Comparison of ENCODE assay signal across 19 mouse cellular contexts in genomic region chr9:98633287-98634162, GRCm38 (mm10). TPM values are rescaled to one million over a fixed set of nuclear protein-coding genes. Genes with fewer than 3 reads are reported as not detected.
DNase-seq lines count a peak whose midpoint lies in the region; ATAC-seq lines count a peak whose summit lies in the region.
"Had no signal": no experiment of that assay in that cellular context is flagged by ENCODE, and none has a peak within 500 bp of the region (broad histone marks: within the 10 kb centered on the region; RNA-seq: fewer than 3 reads in every experiment).

No protein-coding gene starts in this region.

- no peaks in the 10 kb centered on the region for H3K9me3 ChIP-seq in kidney, embryonic 16.5 days (ENCODE audit: low read length)
- no peaks in the 10 kb centered on the region for H3K9me3 ChIP-seq in midbrain, embryonic 14.5 days (ENCODE audit: control insufficient read depth, low read length)
- H3K9me3 ChIP-seq in midbrain, embryonic 15.5 days, result no peaks in the 10 kb centered on the region
- H3K9me3 ChIP-seq in embryonic facial prominence, embryonic 11.5 days (replicated peaks; ENCODE audit: control insufficient read depth, low read length), result no peaks in the 10 kb centered on the region
- H3K9me3 ChIP-seq in embryonic facial prominence, embryonic 14.5 days (ENCODE audit: control insufficient read depth, low read length), result no peaks in the 10 kb centered on the region
- H3K9me3 ChIP-seq: embryonic facial prominence, embryonic 15.5 days; forebrain, embryonic 15.5 days; heart, embryonic 13.5 days had no signal

- no peak overlapping the region for H3K9ac ChIP-seq in kidney, embryonic 16.5 days (replicated peaks; ENCODE audit: low read length)
- H3K9ac ChIP-seq in midbrain, embryonic 14.5 days (replicated peaks; ENCODE audit: low read length), result no peak overlapping the region
- no peak overlapping the region for H3K9ac ChIP-seq in midbrain, embryonic 15.5 days
- H3K9ac ChIP-seq in embryonic facial prominence, embryonic 11.5 days (replicated peaks; ENCODE audit: low read length), result no peak overlapping the region
- H3K9ac ChIP-seq in embryonic facial prominence, embryonic 14.5 days (ENCODE audit: low read depth, low read length), result no peak overlapping the region
- H3K9ac ChIP-seq: embryonic facial prominence, embryonic 15.5 days; forebrain, embryonic 15.5 days; heart, embryonic 13.5 days had no signal

- H3K27me3 ChIP-seq in kidney, embryonic 16.5 days (ENCODE audit: insufficient read depth, low read length), result peaks cover 2% of the 10 kb centered on the region; the same call in 1 of the 2 replicates
- H3K27me3 ChIP-seq in midbrain, embryonic 14.5 days (ENCODE audit: control insufficient read depth, insufficient read depth, low read length), result no peaks in the 10 kb centered on the region
- H3K27me3 ChIP-seq in midbrain, embryonic 15.5 days (replicated peaks), result no peaks in the 10 kb centered on the region
- no peaks in the 10 kb centered on the region for H3K27me3 ChIP-seq in embryonic facial prominence, embryonic 11.5 days (ENCODE audit: control insufficient read depth, insufficient read depth, low read length)
- no peaks in the 10 kb centered on the region; the same call in 1 of the 2 replicates for H3K27me3 ChIP-seq in embryonic facial prominence, embryonic 14.5 days (replicated peaks; ENCODE audit: control insufficient read depth, insufficient read depth, low read length)
- H3K27me3 ChIP-seq: forebrain, embryonic 15.5 days had no signal

- no peak overlapping the region for H3K4me2 ChIP-seq in kidney, embryonic 16.5 days (replicated peaks; ENCODE audit: low read depth, low read length)
- no peak overlapping the region for H3K4me2 ChIP-seq in midbrain, embryonic 14.5 days (ENCODE audit: low read length)
- no peak overlapping the region for H3K4me2 ChIP-seq in midbrain, embryonic 15.5 days
- no peak overlapping the region for H3K4me2 ChIP-seq in embryonic facial prominence, embryonic 11.5 days (ENCODE audit: low read depth, low read length)
- no peak overlapping the region for H3K4me2 ChIP-seq in embryonic facial prominence, embryonic 14.5 days (ENCODE audit: low read depth, low read length)
- H3K4me2 ChIP-seq: embryonic facial prominence, embryonic 15.5 days; forebrain, embryonic 15.5 days; heart, embryonic 13.5 days had no signal

- ATAC-seq in kidney, embryonic 16.5 days (ENCODE audit: low FRiP score, low TSS enrichment), result peak; percentile 70; the same call in 1 of the 2 replicates
- peak; percentile 27; the same call in 1 of the 2 replicates for ATAC-seq in midbrain, embryonic 14.5 days (ENCODE audit: low FRiP score, low TSS enrichment)
- ATAC-seq in midbrain, embryonic 15.5 days (replicated peaks), result no peak
- ATAC-seq in embryonic facial prominence, embryonic 11.5 days (replicated peaks; ENCODE audit: insufficient number of reproducible peaks, low FRiP score, low TSS enrichment, low read depth), result no peak
- ATAC-seq in embryonic facial prominence, embryonic 14.5 days (ENCODE audit: low read depth), result no peak
- ATAC-seq: forebrain, embryonic 15.5 days; hindbrain, postnatal 0 days had no signal

- DNase-seq in kidney, adult 9 months, result no peak
- DNase-seq in midbrain, embryonic 14.5 days, result no peak
- peak; percentile 56 for DNase-seq in embryonic facial prominence, embryonic 11.5 days (ENCODE audit: low spot score)
- DNase-seq in embryonic facial prominence, embryonic 14.5 days (ENCODE audit: low spot score), result peak; percentile 53
- no peak for DNase-seq in lung, adult 18-20 months
- DNase-seq: adrenal gland, adult 2 months; adrenal gland, postnatal 25 days; cerebellum, adult 2 months; cerebellum, postnatal 10 days; gastrocnemius, postnatal 36 days; heart, adult 11 months; heart, postnatal 36 days had no signal

- H3K4me3 ChIP-seq in kidney, embryonic 16.5 days (ENCODE audit: low read length), result no peak overlapping the region
- H3K4me3 ChIP-seq in midbrain, embryonic 14.5 days (replicated peaks; ENCODE audit: low read depth, low read length), result no peak overlapping the region
- no peak overlapping the region for H3K4me3 ChIP-seq in midbrain, embryonic 15.5 days
- H3K4me3 ChIP-seq in embryonic facial prominence, embryonic 11.5 days (ENCODE audit: low read depth, low read length), result no peak overlapping the region
- H3K4me3 ChIP-seq in embryonic facial prominence, embryonic 14.5 days (ENCODE audit: low read depth, low read length), result no peak overlapping the region
- H3K4me3 ChIP-seq: embryonic facial prominence, embryonic 15.5 days; erythroblast, embryonic 14.5 days; forebrain, embryonic 15.5 days; heart, embryonic 13.5 days had no signal

- no peak overlapping the region for H3K27ac ChIP-seq in kidney, embryonic 16.5 days (ENCODE audit: low read length)
- H3K27ac ChIP-seq in midbrain, embryonic 14.5 days (replicated peaks; ENCODE audit: low read depth, low read length), result no peak overlapping the region
- H3K27ac ChIP-seq in midbrain, embryonic 15.5 days, result no peak overlapping the region
- H3K27ac ChIP-seq in embryonic facial prominence, embryonic 11.5 days (replicated peaks; ENCODE audit: low read depth, low read length), result no peak overlapping the region
- H3K27ac ChIP-seq in embryonic facial prominence, embryonic 14.5 days (replicated peaks; ENCODE audit: low read depth, low read length), result no peak overlapping the region
- H3K27ac ChIP-seq: embryonic facial prominence, embryonic 15.5 days; forebrain, embryonic 15.5 days; heart, embryonic 13.5 days; hindbrain, postnatal 0 days had no signal

- no peaks in the 10 kb centered on the region for H3K36me3 ChIP-seq in kidney, embryonic 16.5 days (ENCODE audit: insufficient read depth, low read length)
- no peaks in the 10 kb centered on the region for H3K36me3 ChIP-seq in midbrain, embryonic 14.5 days (ENCODE audit: control insufficient read depth, insufficient read depth, low read length)
- H3K36me3 ChIP-seq in midbrain, embryonic 15.5 days (replicated peaks), result no peaks in the 10 kb centered on the region
- H3K36me3 ChIP-seq in embryonic facial prominence, embryonic 11.5 days (replicated peaks; ENCODE audit: control insufficient read depth, insufficient read depth, low read depth, low read length), result no peaks in the 10 kb centered on the region
- no peaks in the 10 kb centered on the region for H3K36me3 ChIP-seq in embryonic facial prominence, embryonic 14.5 days (ENCODE audit: control insufficient read depth, insufficient read depth, low read length)
- H3K36me3 ChIP-seq: embryonic facial prominence, embryonic 15.5 days; forebrain, embryonic 15.5 days; heart, embryonic 13.5 days had no signal

- 31% methylated on average over 13 of the region's 13 CpGs for WGBS in kidney, embryonic 16.5 days
- 62% methylated on average over 13 of the region's 13 CpGs for WGBS in midbrain, embryonic 14.5 days
- WGBS in midbrain, embryonic 15.5 days, result 69% methylated on average over 13 of the region's 13 CpGs
- WGBS in embryonic facial prominence, embryonic 11.5 days, result 72% methylated on average over 13 of the region's 13 CpGs
- WGBS in embryonic facial prominence, embryonic 14.5 days, result 60% methylated on average over 13 of the region's 13 CpGs

- peaks cover 14% of the 10 kb centered on the region; the same call in 1 of the 2 replicates for H3K4me1 ChIP-seq in kidney, embryonic 16.5 days (ENCODE audit: insufficient read depth, low read length)
- H3K4me1 ChIP-seq in midbrain, embryonic 14.5 days (ENCODE audit: control insufficient read depth, insufficient read depth, low read length), result peaks cover 5% of the 10 kb centered on the region; the same call in 1 of the 2 replicates
- peaks cover 5% of the 10 kb centered on the region; the same call in 1 of the 2 replicates for H3K4me1 ChIP-seq in midbrain, embryonic 15.5 days
- no peaks in the 10 kb centered on the region for H3K4me1 ChIP-seq in embryonic facial prominence, embryonic 11.5 days (ENCODE audit: control insufficient read depth, insufficient read depth, low read length)
- H3K4me1 ChIP-seq in embryonic facial prominence, embryonic 14.5 days (ENCODE audit: control insufficient read depth, insufficient read depth, low read length), result no peaks in the 10 kb centered on the region; the same call in 1 of the 2 replicates
- H3K4me1 ChIP-seq: forebrain, embryonic 15.5 days; heart, embryonic 13.5 days had no signal

RNA-seq across cellular contexts. Expression of gene Mrps22, which starts 32.1 kb away (rescaled TPM):
- polyA plus RNA-seq in kidney, embryonic 16.5 days (2015; fragmentation: Nextera tagmentation; extraction: Ambion mirVana), result 61.6 and 63.2 TPM in 2 replicates
- polyA plus RNA-seq in midbrain, embryonic 14.5 days (2014; fragmentation: Nextera tagmentation; extraction: Ambion mirVana), result 50.5 and 52.3 TPM in 2 replicates
- polyA plus RNA-seq in midbrain, embryonic 15.5 days (2015; fragmentation: Nextera tagmentation; extraction: Ambion mirVana), result 49.8 and 52.0 TPM in 2 replicates
- 77.6 and 85.7 TPM in 2 replicates for polyA plus RNA-seq in embryonic facial prominence, embryonic 11.5 days (2014; fragmentation: Nextera tagmentation; extraction: Ambion mirVana)
- 45.5 and 47.0 TPM in 2 replicates for polyA plus RNA-seq in embryonic facial prominence, embryonic 14.5 days (2014; fragmentation: Nextera tagmentation; extraction: Ambion mirVana)

Comparison
In these comparisons a context has a peak if more than half of its experiments do, and no peak if none do; other contexts are left out.
1. ATAC-seq: peak in kidney, embryonic 16.5 days (single experiment) and midbrain, embryonic 14.5 days (single experiment); none in midbrain, embryonic 15.5 days (single experiment), embryonic facial prominence, embryonic 11.5 days (single experiment) and embryonic facial prominence, embryonic 14.5 days (single experiment).
2. DNase-seq: peak in embryonic facial prominence, embryonic 11.5 days (single experiment) and embryonic facial prominence, embryonic 14.5 days (single experiment); none in kidney, adult 9 months (single experiment), midbrain, embryonic 14.5 days (single experiment) and lung, adult 18-20 months (0 of 2).